16 mouse cellular contexts compared by ENCODE assay signal in genomic region chr2:71025576-71026315, GRCm38 (mm10). TPM values are rescaled to one million over a fixed set of nuclear protein-coding genes. Genes with fewer than 3 reads are reported as not detected.
DNase-seq lines count a peak whose midpoint lies in the region; ATAC-seq lines count a peak whose summit lies in the region.
"Had no signal": no experiment of that assay in that cellular context is flagged by ENCODE, and none has a peak within 500 bp of the region (broad histone marks: within the 10 kb centered on the region; RNA-seq: fewer than 3 reads in every experiment).

No protein-coding gene starts in this region.

- no peak overlapping the region for H3K9ac ChIP-seq in forebrain, embryonic 11.5 days (ENCODE audit: low read length)
- no peak overlapping the region for H3K9ac ChIP-seq in forebrain, embryonic 12.5 days
- H3K9ac ChIP-seq in kidney, embryonic 16.5 days (replicated peaks; ENCODE audit: low read length), result no peak overlapping the region
- H3K9ac ChIP-seq in liver, embryonic 12.5 days, result no peak overlapping the region
- H3K9ac ChIP-seq: intestine, embryonic 15.5 days; lung, embryonic 14.5 days had no signal

- H3K4me3 ChIP-seq in forebrain, embryonic 11.5 days (ENCODE audit: low read depth, low read length), result no peak overlapping the region
- H3K4me3 ChIP-seq in forebrain, embryonic 12.5 days (replicated peaks), result no peak overlapping the region
- H3K4me3 ChIP-seq in kidney, embryonic 16.5 days (ENCODE audit: low read length), result no peak overlapping the region
- H3K4me3 ChIP-seq in liver, embryonic 12.5 days, result no peak overlapping the region
- H3K4me3 ChIP-seq: erythroblast, embryonic 14.5 days; intestine, embryonic 15.5 days; myocyte had no signal

- no peaks in the 10 kb centered on the region for H3K27me3 ChIP-seq in forebrain, embryonic 11.5 days (ENCODE audit: control insufficient read depth, insufficient read depth, low read length)
- H3K27me3 ChIP-seq in forebrain, embryonic 12.5 days, result no peaks in the 10 kb centered on the region
- no peaks in the 10 kb centered on the region for H3K27me3 ChIP-seq in kidney, embryonic 16.5 days (ENCODE audit: insufficient read depth, low read length)
- no peaks in the 10 kb centered on the region for H3K27me3 ChIP-seq in liver, embryonic 12.5 days (replicated peaks)
- H3K27me3 ChIP-seq: intestine, embryonic 15.5 days had no signal

- H3K36me3 ChIP-seq in forebrain, embryonic 11.5 days (ENCODE audit: control insufficient read depth, insufficient read depth, low read length), result no peaks in the 10 kb centered on the region
- H3K36me3 ChIP-seq in forebrain, embryonic 12.5 days (replicated peaks), result no peaks in the 10 kb centered on the region
- H3K36me3 ChIP-seq in kidney, embryonic 16.5 days (ENCODE audit: insufficient read depth, low read length), result no peaks in the 10 kb centered on the region
- peaks cover 2% of the 10 kb centered on the region; the same call in 1 of the 2 replicates for H3K36me3 ChIP-seq in liver, embryonic 12.5 days
- H3K36me3 ChIP-seq: intestine, embryonic 15.5 days had no signal

- ATAC-seq in forebrain, embryonic 11.5 days (replicated peaks; ENCODE audit: low FRiP score), result no peak
- no peak for ATAC-seq in forebrain, embryonic 12.5 days (ENCODE audit: low FRiP score)
- ATAC-seq in kidney, embryonic 16.5 days (ENCODE audit: low FRiP score, low TSS enrichment), result peak; percentile 43; the same call in 1 of the 2 replicates
- ATAC-seq in liver, embryonic 12.5 days, result no peak

- WGBS in forebrain, embryonic 11.5 days, result 52% methylated on average over 12 of the region's 12 CpGs
- WGBS in forebrain, embryonic 12.5 days, result 50% methylated on average over 12 of the region's 12 CpGs
- WGBS in kidney, embryonic 16.5 days, result 47% methylated on average over 12 of the region's 12 CpGs
- WGBS in liver, embryonic 12.5 days (ENCODE audit: insufficient replicate concordance), result 37% methylated on average over 12 of the region's 12 CpGs

- DNase-seq in forebrain, embryonic 11.5 days (ENCODE audit: low spot score), result peak; percentile 5
- DNase-seq in kidney, adult 11 months, result peak; percentile 67
- DNase-seq in kidney, postnatal 10 days, result no peak
- DNase-seq in yolk sac, embryonic 10.5 days (ENCODE audit: low spot score), result peak; percentile 54
- DNase-seq in adrenal gland, adult 2 months, result no peak
- DNase-seq: adrenal gland, postnatal 10 days; cerebellum, postnatal 25 days; left cerebral cortex, postnatal 4 days; lung, embryonic 14.5 days; thymus, postnatal 25 days had no signal

- H3K27ac ChIP-seq in forebrain, embryonic 11.5 days (ENCODE audit: low read depth, low read length), result no peak overlapping the region
- H3K27ac ChIP-seq in forebrain, embryonic 12.5 days, result no peak overlapping the region
- H3K27ac ChIP-seq in kidney, embryonic 16.5 days (ENCODE audit: low read length), result peak overlapping the region; percentile 76
- H3K27ac ChIP-seq in liver, embryonic 12.5 days, result no peak overlapping the region
- H3K27ac ChIP-seq: intestine, embryonic 15.5 days had no signal

- H3K4me2 ChIP-seq in forebrain, embryonic 11.5 days (ENCODE audit: low read depth, low read length, severe bottlenecking), result no peak overlapping the region
- no peak overlapping the region for H3K4me2 ChIP-seq in forebrain, embryonic 12.5 days
- 0 out of 2 replicates have a peak overlapping the region, but pooled peaks have one; percentile 13 for H3K4me2 ChIP-seq in kidney, embryonic 16.5 days (replicated peaks; ENCODE audit: low read depth, low read length)
- H3K4me2 ChIP-seq in liver, embryonic 12.5 days, result no peak overlapping the region
- H3K4me2 ChIP-seq: intestine, embryonic 15.5 days; lung, embryonic 14.5 days had no signal

- H3K9me3 ChIP-seq in forebrain, embryonic 11.5 days (ENCODE audit: control insufficient read depth, low read length), result no peaks in the 10 kb centered on the region
- no peaks in the 10 kb centered on the region for H3K9me3 ChIP-seq in forebrain, embryonic 12.5 days
- no peaks in the 10 kb centered on the region for H3K9me3 ChIP-seq in kidney, embryonic 16.5 days (ENCODE audit: low read length)
- H3K9me3 ChIP-seq in liver, embryonic 12.5 days (replicated peaks), result no peaks in the 10 kb centered on the region
- H3K9me3 ChIP-seq: intestine, embryonic 15.5 days had no signal

- H3K4me1 ChIP-seq in forebrain, embryonic 11.5 days (replicated peaks; ENCODE audit: control insufficient read depth, insufficient read depth, low read length), result no peaks in the 10 kb centered on the region
- no peaks in the 10 kb centered on the region for H3K4me1 ChIP-seq in forebrain, embryonic 12.5 days
- H3K4me1 ChIP-seq in kidney, embryonic 16.5 days (ENCODE audit: insufficient read depth, low read length), result 0 out of 2 replicates have a peak, but pooled peaks cover 3% of the 10 kb centered on the region
- peaks cover 11% of the 10 kb centered on the region; the same call in 1 of the 2 replicates for H3K4me1 ChIP-seq in liver, embryonic 12.5 days

RNA-seq across cellular contexts. Expression of gene Dcaf17, which starts 29.4 kb away (rescaled TPM):
- 38.2 and 43.6 TPM in 2 replicates for polyA plus RNA-seq in forebrain, embryonic 11.5 days (2014; fragmentation: Nextera tagmentation; extraction: Ambion mirVana)
- polyA plus RNA-seq in forebrain, embryonic 12.5 days (2016; fragmentation: Nextera tagmentation; extraction: Ambion mirVana), result 40.0 and 41.0 TPM in 2 replicates
- polyA plus RNA-seq in kidney, embryonic 16.5 days (2015; fragmentation: Nextera tagmentation; extraction: Ambion mirVana), result 37.7 and 39.0 TPM in 2 replicates
- polyA plus RNA-seq in liver, embryonic 12.5 days (2016; fragmentation: Nextera tagmentation; extraction: Ambion mirVana), result 21.4 and 23.1 TPM in 2 replicates
- 10 to 100 TPM; 11.1 to 11.9 TPM for total RNA-seq in adrenal gland, adult 2 months (2021)
- polyA plus RNA-seq in adrenal gland, adult 2 months (2012; rRNA removed), result 3.6 and 3.7 TPM in 2 replicates

RNA-seq across cellular contexts. Expression of gene Mettl8, which starts 29.6 kb away (rescaled TPM):
- 19.8 and 24.3 TPM in 2 replicates for polyA plus RNA-seq in forebrain, embryonic 11.5 days (2014; fragmentation: Nextera tagmentation; extraction: Ambion mirVana)
- polyA plus RNA-seq in forebrain, embryonic 12.5 days (2016; fragmentation: Nextera tagmentation; extraction: Ambion mirVana), result 18.1 and 19.5 TPM in 2 replicates
- polyA plus RNA-seq in kidney, embryonic 16.5 days (2015; fragmentation: Nextera tagmentation; extraction: Ambion mirVana), result 17.8 and 22.9 TPM in 2 replicates
- polyA plus RNA-seq in liver, embryonic 12.5 days (2016; fragmentation: Nextera tagmentation; extraction: Ambion mirVana), result 13.4 and 13.6 TPM in 2 replicates
- 10 to 100 TPM; 13.2 to 13.4 TPM for total RNA-seq in adrenal gland, adult 2 months (2021)
- polyA plus RNA-seq in adrenal gland, adult 2 months (2012; rRNA removed), result 2.4 and 2.5 TPM in 2 replicates

Comparison
In these comparisons a context has a peak if more than half of its experiments do, and no peak if none do; other contexts are left out.
1. DNase-seq: peak in forebrain, embryonic 11.5 days (single experiment), kidney, adult 11 months (single experiment) and yolk sac, embryonic 10.5 days (single experiment); none in kidney, postnatal 10 days (single experiment) and adrenal gland, adult 2 months (single experiment).